Mouse (Mus musculus): ENCODE data around the gene Scnm1. TPM values are rescaled to one million over a fixed set of nuclear protein-coding genes. Genes with fewer than 3 reads are reported as not detected.

Scnm1 gene
- polyA plus RNA-seq, 1 experiment: 30.6 TPM

DNA sequence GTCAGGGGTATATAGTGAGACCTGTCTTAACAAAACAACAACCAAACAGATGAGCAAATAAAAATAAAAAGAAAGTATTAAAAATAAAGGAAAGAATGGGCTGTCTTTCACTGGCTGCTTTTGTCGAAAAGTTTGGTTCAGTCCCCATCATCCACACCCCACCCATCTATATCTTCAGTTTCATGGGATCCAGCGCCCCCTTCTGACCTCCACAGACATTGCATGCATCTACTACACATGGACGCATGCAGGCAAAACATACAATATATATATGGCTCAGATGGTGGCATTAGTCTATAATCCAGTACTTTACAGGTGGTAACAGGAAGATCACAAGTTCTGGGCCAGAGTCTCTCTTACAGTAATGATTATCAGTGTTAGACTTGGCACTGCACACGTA, 20.1 kb upstream of the Scnm1 start:
- TF ChIP-seq USF1 (IDR thresholded peaks at IDR 0.05; ENCODE audit: low read depth): no peak
- TF ChIP-seq POLR2A (IDR thresholded peaks at IDR 0.05; ENCODE audit: insufficient read length, low read depth): no peak
- TF ChIP-seq MAX (IDR thresholded peaks at IDR 0.05; ENCODE audit: low read depth): no peak
- no peak for TF ChIP-seq TCF12 (IDR thresholded peaks at IDR 0.05; ENCODE audit: insufficient read depth, poor library complexity, severe bottlenecking)
- no peak for TF ChIP-seq SRF (IDR thresholded peaks at IDR 0.05; ENCODE audit: control insufficient read depth, insufficient read length, low read depth)
- no peak for TF ChIP-seq MYOD1 (IDR thresholded peaks at IDR 0.05; ENCODE audit: control insufficient read depth in 1 of 3, insufficient read length in 2 of 3, low read depth in 2 of 3)
- TF ChIP-seq TCF3 (IDR thresholded peaks at IDR 0.05; ENCODE audit: insufficient read length, low read depth): no peak
- no peak for TF ChIP-seq CEBPB (IDR thresholded peaks at IDR 0.05; ENCODE audit: insufficient read depth, poor library complexity, severe bottlenecking)
- TF ChIP-seq REST (IDR thresholded peaks at IDR 0.05; ENCODE audit: insufficient read depth, insufficient read length): no peak
- no peak for TF ChIP-seq MYOG (IDR thresholded peaks at IDR 0.05; ENCODE audit: control insufficient read depth in 1 of 3, insufficient read depth in 1 of 3, insufficient read length in 2 of 3, low read depth in 2 of 3)
- TF ChIP-seq POLR2AphosphoS2 (IDR thresholded peaks at IDR 0.05; ENCODE audit: insufficient read length, low read depth): no peak
- TF ChIP-seq E2F4 (IDR thresholded peaks at IDR 0.05; ENCODE audit: insufficient read depth): no peak
- Histone ChIP-seq H3K36me3 (ENCODE audit: control insufficient read depth, insufficient read depth) (no peaks in the 10 kb centered on the region), H3K4me3 (no peak overlapping the region), H3K4me2 (ENCODE audit: low read depth) (no peak overlapping the region), H3K27me3 (ENCODE audit: control insufficient read depth, insufficient read depth, insufficient read length) (no peaks in the 10 kb centered on the region), H3ac (ENCODE audit: control insufficient read depth, insufficient read length) (no peak overlapping the region), H3K79me2 (ENCODE audit: control insufficient read depth, insufficient read depth) (no peaks in the 10 kb centered on the region)

DNA sequence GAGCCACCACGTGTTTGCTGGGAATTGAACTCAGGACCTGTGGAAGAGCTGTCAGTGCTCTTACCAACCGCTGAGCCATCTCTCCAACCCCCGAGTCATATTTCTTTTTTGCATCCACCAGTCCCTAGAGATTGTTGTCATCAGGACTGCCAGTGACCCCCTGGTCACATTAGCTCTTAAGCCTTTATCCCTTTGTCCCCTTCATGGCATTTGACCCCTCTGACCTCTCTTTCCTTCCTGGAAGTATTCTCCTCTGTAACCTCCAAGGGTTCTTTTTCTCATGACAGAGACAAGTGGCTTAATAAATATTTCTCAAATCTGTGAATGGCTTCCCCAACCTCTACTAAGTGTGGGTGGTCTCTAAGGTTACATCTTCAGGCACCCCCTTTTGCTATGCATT, 14.1 kb upstream of the Scnm1 start:
- no peak overlapping the region for H3K4me2 ChIP-seq (ENCODE audit: low read depth)
- H3K27me3 ChIP-seq (ENCODE audit: control insufficient read depth, insufficient read depth, insufficient read length): no peaks in the 10 kb centered on the region
- H3K4me3 ChIP-seq: no peak overlapping the region
- TF ChIP-seq MYOD1 (IDR thresholded peaks at IDR 0.05; ENCODE audit: control insufficient read depth in 1 of 3, insufficient read length in 2 of 3, low read depth in 2 of 3): no peak
- no peak for TF ChIP-seq TCF12 (IDR thresholded peaks at IDR 0.05; ENCODE audit: insufficient read depth, poor library complexity, severe bottlenecking)
- no peak for TF ChIP-seq SRF (IDR thresholded peaks at IDR 0.05; ENCODE audit: control insufficient read depth, insufficient read length, low read depth)
- TF ChIP-seq POLR2A (IDR thresholded peaks at IDR 0.05; ENCODE audit: insufficient read length, low read depth): no peak
- no peak for TF ChIP-seq USF1 (IDR thresholded peaks at IDR 0.05; ENCODE audit: low read depth)
- no peak for TF ChIP-seq TCF3 (IDR thresholded peaks at IDR 0.05; ENCODE audit: insufficient read length, low read depth)
- TF ChIP-seq E2F4 (IDR thresholded peaks at IDR 0.05; ENCODE audit: insufficient read depth): no peak
- no peak for TF ChIP-seq POLR2AphosphoS2 (IDR thresholded peaks at IDR 0.05; ENCODE audit: insufficient read length, low read depth)
- no peak for TF ChIP-seq REST (IDR thresholded peaks at IDR 0.05; ENCODE audit: insufficient read depth, insufficient read length)
- no peak for TF ChIP-seq MAX (IDR thresholded peaks at IDR 0.05; ENCODE audit: low read depth)
- no peaks in the 10 kb centered on the region for H3K36me3 ChIP-seq (ENCODE audit: control insufficient read depth, insufficient read depth)
- no peak overlapping the region for H3ac ChIP-seq (ENCODE audit: control insufficient read depth, insufficient read length)
- no peaks in the 10 kb centered on the region for H3K79me2 ChIP-seq (ENCODE audit: control insufficient read depth, insufficient read depth)

DNA sequence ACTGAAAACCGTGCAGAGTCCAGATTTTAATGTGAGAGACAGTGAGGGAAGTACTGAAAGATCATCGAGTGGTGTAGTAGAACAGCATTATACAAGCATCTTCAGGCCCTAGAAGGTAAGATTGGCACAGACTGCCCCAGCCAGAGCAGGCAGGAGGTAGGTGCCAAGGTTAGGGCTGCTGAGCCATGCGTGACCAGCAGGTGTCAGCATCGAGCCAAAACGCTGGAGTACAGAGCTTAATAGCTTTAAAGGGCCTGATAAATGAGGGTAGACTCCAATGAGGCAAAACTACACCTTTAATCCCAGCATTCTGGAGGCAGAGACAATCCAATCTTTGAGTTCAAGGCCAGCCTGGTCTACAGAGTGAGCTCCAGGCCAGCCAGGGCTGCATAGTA, 8.8 kb upstream of the Scnm1 start:
- H3K79me2 ChIP-seq (ENCODE audit: control insufficient read depth, insufficient read depth): no peaks in the 10 kb centered on the region
- no peak overlapping the region for H3ac ChIP-seq (ENCODE audit: control insufficient read depth, insufficient read length)
- H3K4me2 ChIP-seq (ENCODE audit: low read depth): no peak overlapping the region
- no peaks in the 10 kb centered on the region for H3K27me3 ChIP-seq (ENCODE audit: control insufficient read depth, insufficient read depth, insufficient read length)
- no peak overlapping the region for H3K4me3 ChIP-seq
- no peaks in the 10 kb centered on the region for H3K36me3 ChIP-seq (ENCODE audit: control insufficient read depth, insufficient read depth)
- no peak for TF ChIP-seq MYOG (IDR thresholded peaks at IDR 0.05; ENCODE audit: control insufficient read depth in 1 of 3, insufficient read depth in 1 of 3, insufficient read length in 2 of 3, low read depth in 2 of 3)
- TF ChIP-seq SRF (IDR thresholded peaks at IDR 0.05; ENCODE audit: control insufficient read depth, insufficient read length, low read depth): no peak
- no peak for TF ChIP-seq MYOD1 (IDR thresholded peaks at IDR 0.05; ENCODE audit: control insufficient read depth in 1 of 3, insufficient read length in 2 of 3, low read depth in 2 of 3)
- no peak for TF ChIP-seq POLR2A (IDR thresholded peaks at IDR 0.05; ENCODE audit: insufficient read length, low read depth)
- no peak for TF ChIP-seq MAX (IDR thresholded peaks at IDR 0.05; ENCODE audit: low read depth)
- TF ChIP-seq CEBPB (IDR thresholded peaks at IDR 0.05; ENCODE audit: insufficient read depth, poor library complexity, severe bottlenecking): no peak
- TF ChIP-seq TCF3 (IDR thresholded peaks at IDR 0.05; ENCODE audit: insufficient read length, low read depth): no peak
- no peak for TF ChIP-seq E2F4 (IDR thresholded peaks at IDR 0.05; ENCODE audit: insufficient read depth)
- no peak for TF ChIP-seq POLR2AphosphoS2 (IDR thresholded peaks at IDR 0.05; ENCODE audit: insufficient read length, low read depth)
- no peak for TF ChIP-seq REST (IDR thresholded peaks at IDR 0.05; ENCODE audit: insufficient read depth, insufficient read length)
- no peak for TF ChIP-seq USF1 (IDR thresholded peaks at IDR 0.05; ENCODE audit: low read depth)
- no peak for TF ChIP-seq TCF12 (IDR thresholded peaks at IDR 0.05; ENCODE audit: insufficient read depth, poor library complexity, severe bottlenecking)

DNA sequence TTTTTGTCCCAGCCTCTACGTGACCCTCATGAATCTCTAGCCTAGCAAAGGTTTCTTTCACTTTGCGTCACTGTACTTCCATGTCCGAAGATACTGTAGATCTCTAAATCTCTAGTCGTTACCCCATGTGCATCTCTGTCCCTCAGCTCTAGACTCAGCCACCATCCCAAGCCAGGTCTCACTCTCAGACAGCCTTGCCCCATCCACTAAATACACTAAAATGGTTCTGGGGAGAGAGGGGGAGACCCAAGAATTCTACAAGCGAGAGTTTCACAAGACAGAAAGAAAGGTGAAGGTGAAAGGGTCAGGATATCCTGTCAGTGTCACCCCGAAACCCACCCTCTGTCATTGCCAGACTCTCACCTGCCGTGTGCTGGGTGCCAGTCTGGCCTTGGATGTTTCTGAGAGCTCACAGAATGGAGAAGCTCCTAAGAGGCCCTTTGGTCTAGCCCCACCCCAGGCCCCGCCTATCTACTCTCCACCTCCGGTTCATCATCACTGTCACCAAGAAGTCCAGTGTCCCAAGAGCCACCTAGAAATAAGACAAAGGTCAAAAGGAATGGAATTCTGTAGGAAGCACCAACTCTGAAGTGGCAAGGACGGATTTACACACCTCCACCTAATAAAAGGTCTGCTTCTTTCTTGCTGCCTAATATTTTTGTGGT, 8.3 kb upstream of the Scnm1 start, which contains the start of gene Tnfaip8l2:
Gene Tnfaip8l2 (minus strand): TSS at position 409 of the 665 bp plus-strand sequence.
- Histone ChIP-seq H3ac (ENCODE audit: control insufficient read depth, insufficient read length) (no peak within 1 kb of the TSS), H3K27me3 (ENCODE audit: control insufficient read depth, insufficient read depth, insufficient read length) (no peaks in the 10 kb centered on the region), H3K4me2 (ENCODE audit: low read depth) (no peak within 1 kb of the TSS), H3K79me2 (ENCODE audit: control insufficient read depth, insufficient read depth) (no peaks in the 10 kb centered on the region), H3K4me3 (no peak within 1 kb of the TSS), H3K36me3 (ENCODE audit: control insufficient read depth, insufficient read depth) (no peaks in the 10 kb centered on the region)
- TF ChIP-seq REST (IDR thresholded peaks at IDR 0.05; ENCODE audit: insufficient read depth, insufficient read length) (no peak), SRF (IDR thresholded peaks at IDR 0.05; ENCODE audit: control insufficient read depth, insufficient read length, low read depth) (no peak), MAX (IDR thresholded peaks at IDR 0.05; ENCODE audit: low read depth) (no peak), TCF12 (IDR thresholded peaks at IDR 0.05; ENCODE audit: insufficient read depth, poor library complexity, severe bottlenecking) (no peak)

DNA sequence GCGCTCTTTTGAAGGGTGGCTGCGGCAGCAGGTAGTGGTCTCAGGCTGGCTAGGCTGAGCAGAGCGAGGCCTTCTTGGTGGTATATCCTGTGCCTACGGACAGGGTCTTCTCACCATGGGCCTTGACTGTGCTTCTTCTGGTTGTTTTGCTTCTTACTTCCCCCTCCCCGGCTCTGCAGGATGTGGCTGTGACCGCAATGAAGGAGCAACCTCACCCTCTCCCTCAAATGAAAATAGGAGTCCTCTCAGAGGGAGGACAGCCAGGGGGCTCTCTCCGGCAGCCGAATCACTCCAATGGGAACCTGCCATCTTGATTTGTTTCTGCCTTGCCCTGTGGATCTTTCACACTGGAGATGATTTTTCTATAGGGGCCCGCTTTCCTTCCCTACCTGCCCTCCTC, 7.7 kb upstream of the Scnm1 start:
- no peaks in the 10 kb centered on the region for H3K36me3 ChIP-seq (ENCODE audit: control insufficient read depth, insufficient read depth)
- H3K4me3 ChIP-seq: no peak overlapping the region
- H3K4me2 ChIP-seq (ENCODE audit: low read depth): no peak overlapping the region
- no peaks in the 10 kb centered on the region for H3K27me3 ChIP-seq (ENCODE audit: control insufficient read depth, insufficient read depth, insufficient read length)
- no peaks in the 10 kb centered on the region for H3K79me2 ChIP-seq (ENCODE audit: control insufficient read depth, insufficient read depth)
- H3ac ChIP-seq (ENCODE audit: control insufficient read depth, insufficient read length): no peak overlapping the region
- TF ChIP-seq MYOD1 (IDR thresholded peaks at IDR 0.05; ENCODE audit: control insufficient read depth in 1 of 3, insufficient read length in 2 of 3, low read depth in 2 of 3) (no peak), USF1 (IDR thresholded peaks at IDR 0.05; ENCODE audit: low read depth) (no peak), POLR2AphosphoS2 (IDR thresholded peaks at IDR 0.05; ENCODE audit: insufficient read length, low read depth) (no peak), MYOG (IDR thresholded peaks at IDR 0.05; ENCODE audit: control insufficient read depth in 1 of 3, insufficient read depth in 1 of 3, insufficient read length in 2 of 3, low read depth in 2 of 3) (no peak), TCF12 (IDR thresholded peaks at IDR 0.05; ENCODE audit: insufficient read depth, poor library complexity, severe bottlenecking) (no peak), TCF3 (IDR thresholded peaks at IDR 0.05; ENCODE audit: insufficient read length, low read depth) (no peak), REST (IDR thresholded peaks at IDR 0.05; ENCODE audit: insufficient read depth, insufficient read length) (no peak), SRF (IDR thresholded peaks at IDR 0.05; ENCODE audit: control insufficient read depth, insufficient read length, low read depth) (no peak), MAX (IDR thresholded peaks at IDR 0.05; ENCODE audit: low read depth) (no peak), POLR2A (IDR thresholded peaks at IDR 0.05; ENCODE audit: insufficient read length, low read depth) (no peak), E2F4 (IDR thresholded peaks at IDR 0.05; ENCODE audit: insufficient read depth) (no peak)

All from myocyte (in vitro differentiated cells).